ENCODE assay signal across 11 mouse cellular contexts in the genomic region with DNA sequence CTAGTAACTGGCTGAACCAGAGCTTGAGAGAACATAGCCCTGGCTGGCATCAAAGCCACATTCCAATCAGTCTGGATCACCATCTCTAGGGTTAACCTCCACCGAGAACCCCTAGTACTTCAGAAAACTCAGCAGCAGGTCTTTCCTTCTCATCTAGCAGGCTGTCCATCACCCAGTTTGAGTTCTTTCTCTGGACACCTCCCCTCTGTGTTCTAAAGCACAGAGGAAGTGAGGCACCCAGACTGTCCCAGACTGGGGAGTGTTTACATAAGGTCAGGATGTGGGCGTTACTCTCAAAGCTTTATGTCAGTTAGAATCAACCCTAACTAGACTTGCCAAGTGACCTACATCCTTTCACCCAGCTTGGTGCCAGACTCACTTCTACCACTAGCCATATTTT. TPM values are rescaled to one million over a fixed set of nuclear protein-coding genes. Genes with fewer than 3 reads are reported as not detected.
DNase-seq lines count a peak whose midpoint lies in the region; ATAC-seq and TF ChIP-seq lines count a peak whose summit lies in the region.
"Had no signal": no experiment of that assay in that cellular context is flagged by ENCODE, and none has a peak within 500 bp of the region (broad histone marks: within the 10 kb centered on the region; RNA-seq: fewer than 3 reads in every experiment).

No protein-coding gene starts in this region.

- H3K4me3 ChIP-seq in gastrocnemius, adult 2 months: no peak overlapping the region
- no peak overlapping the region for H3K4me3 ChIP-seq in liver, postnatal 0 days (ENCODE audit: low read depth, low read length)
- no peak overlapping the region for H3K4me3 ChIP-seq in neural tube, embryonic 15.5 days (replicated peaks)
- H3K4me3 ChIP-seq in midbrain, embryonic 10.5 days: no peak overlapping the region

- peak overlapping the region; percentile 65 for H3K27ac ChIP-seq in gastrocnemius, adult 2 months
- H3K27ac ChIP-seq in liver, postnatal 0 days (ENCODE audit: low read depth): peak overlapping the region; percentile 29; the same call in 1 of the 2 replicates
- H3K27ac ChIP-seq in neural tube, embryonic 15.5 days (replicated peaks): no peak overlapping the region
- no peak overlapping the region for H3K27ac ChIP-seq in midbrain, embryonic 10.5 days (replicated peaks)
- H3K27ac ChIP-seq: hindbrain, postnatal 0 days had no signal

- intact Hi-C loops in gastrocnemius, adult 2 months (cut with DNase I): loop anchor here (5.0 kb wide), 2 partner anchors 84 to 104 kb away; no protein-coding TSS in a partner anchor

- DNase-seq in gastrocnemius, adult 2 months: no peak
- DNase-seq in gastrocnemius, adult 8-10 months (ENCODE audit: low spot score in 2 of 2): no peak
- DNase-seq in CD4-positive helper T cell, adult 2 months (ENCODE audit: low read depth, low spot score): peak; percentile 52
- DNase-seq in liver, postnatal 0 days: no peak
- DNase-seq in retina, embryonic 14.5 days (ENCODE audit: low spot score): peak; percentile 32
- no peak for DNase-seq in midbrain, embryonic 10.5 days (ENCODE audit: low spot score)
- no peak for DNase-seq in embryo, embryonic 9.5 days (ENCODE audit: extremely low spot score)
- DNase-seq: left cerebral cortex, postnatal 4 days had no signal

- no peaks in the 10 kb centered on the region for H3K36me3 ChIP-seq in liver, postnatal 0 days (replicated peaks; ENCODE audit: insufficient read depth, low read length)
- no peaks in the 10 kb centered on the region for H3K36me3 ChIP-seq in neural tube, embryonic 15.5 days
- H3K36me3 ChIP-seq in midbrain, embryonic 10.5 days: no peaks in the 10 kb centered on the region

- no peak overlapping the region for H3K9ac ChIP-seq in liver, postnatal 0 days (replicated peaks)
- no peak overlapping the region for H3K9ac ChIP-seq in neural tube, embryonic 15.5 days (replicated peaks)

- no peak for ATAC-seq in liver, postnatal 0 days
- ATAC-seq in neural tube, embryonic 15.5 days (ENCODE audit: low FRiP score): no peak
- ATAC-seq: forebrain, embryonic 14.5 days; hindbrain, postnatal 0 days had no signal

- no peaks in the 10 kb centered on the region for H3K27me3 ChIP-seq in liver, postnatal 0 days (ENCODE audit: insufficient read depth, low read length)
- H3K27me3 ChIP-seq in neural tube, embryonic 15.5 days (replicated peaks): no peaks in the 10 kb centered on the region
- H3K27me3 ChIP-seq in midbrain, embryonic 10.5 days (ENCODE audit: low read depth, poor library complexity, severe bottlenecking): no peaks in the 10 kb centered on the region

- no peak overlapping the region for H3K4me2 ChIP-seq in liver, postnatal 0 days (ENCODE audit: low read depth, low read length)
- H3K4me2 ChIP-seq in neural tube, embryonic 15.5 days: no peak overlapping the region

- no peak for TF ChIP-seq EP300 in liver, postnatal 0 days (IDR thresholded peaks at IDR 0.05; ENCODE audit: low read depth)

- H3K4me1 ChIP-seq in liver, postnatal 0 days (ENCODE audit: insufficient read depth): peaks cover 9% of the 10 kb centered on the region
- no peaks in the 10 kb centered on the region for H3K4me1 ChIP-seq in neural tube, embryonic 15.5 days
- H3K4me1 ChIP-seq in midbrain, embryonic 10.5 days: peaks cover 11% of the 10 kb centered on the region; the same call in 1 of the 2 replicates

- no peaks in the 10 kb centered on the region for H3K9me3 ChIP-seq in liver, postnatal 0 days (ENCODE audit: low read length)
- no peaks in the 10 kb centered on the region for H3K9me3 ChIP-seq in neural tube, embryonic 15.5 days (replicated peaks)
- no peaks in the 10 kb centered on the region for H3K9me3 ChIP-seq in midbrain, embryonic 10.5 days (replicated peaks)

- 32% methylated on average over 2 of the region's 2 CpGs for WGBS in liver, postnatal 0 days (ENCODE audit: insufficient replicate concordance)
- 57% methylated on average over 2 of the region's 2 CpGs for WGBS in neural tube, embryonic 15.5 days
- WGBS in midbrain, embryonic 10.5 days: 55% methylated on average over 2 of the region's 2 CpGs

- no peak for TF ChIP-seq CTCF in gastrocnemius, adult 2 months (IDR thresholded peaks at IDR 0.05)
- TF ChIP-seq CTCF in liver, postnatal 0 days (IDR thresholded peaks at IDR 0.05; ENCODE audit: low read depth): no peak

RNA-seq across cellular contexts. Expression of gene Rhoj, which starts 24.9 kb away (rescaled TPM):
- total RNA-seq in gastrocnemius, adult 2 months (2021): 10 to 100 TPM; 13.7 to 19.7 TPM
- 10 to 100 TPM in 2 of 4 experiments, 1 to 10 TPM in 2; 6.4 to 10.8 (median 9.9) TPM for total RNA-seq in gastrocnemius, adult 8-10 months (2022)
- 6.8 and 7.2 TPM in 2 replicates for polyA plus RNA-seq in liver, postnatal 0 days (2015; fragmentation: Nextera tagmentation; extraction: Ambion mirVana)
- polyA plus RNA-seq in neural tube, embryonic 15.5 days (2015; fragmentation: Nextera tagmentation; extraction: Ambion mirVana): 25.9 and 28.4 TPM in 2 replicates
- 23.4 and 25.6 TPM in 2 replicates for polyA plus RNA-seq in midbrain, embryonic 10.5 days (2016; fragmentation: Nextera tagmentation; extraction: Ambion mirVana)

Comparison
In these comparisons a context has a peak if more than half of its experiments do, and no peak if none do; other contexts are left out.
1. DNase-seq: peak in CD4-positive helper T cell, adult 2 months (single experiment) and retina, embryonic 14.5 days (single experiment); none in gastrocnemius, adult 2 months (single experiment), gastrocnemius, adult 8-10 months (0 of 2), liver, postnatal 0 days (single experiment), midbrain, embryonic 10.5 days (single experiment) and embryo, embryonic 9.5 days (single experiment).
2. H3K27ac ChIP-seq: peak in gastrocnemius, adult 2 months (single experiment) and liver, postnatal 0 days (single experiment); none in neural tube, embryonic 15.5 days (single experiment) and midbrain, embryonic 10.5 days (single experiment).